Mouse (Mus musculus) adrenal gland, adult 8-10 months (tissue): ENCODE results near the gene Zfp74. TPM values are rescaled to one million over a fixed set of nuclear protein-coding genes. Genes with fewer than 3 reads are reported as not detected.
A peak's percentile ranks its signal among the peaks of the same experiment; 100 is the strongest.

Experiments used
- DNase-seq: peaks from one replicate; pipeline ENCODE4 v3.0.0; 2022
- total RNA-seq, 4 experiments: library from RNA; stranded (reverse); gene quantifications; 2 replicates each; pipeline ENCODE4 v1.2.4; 2022

Zfp74 gene
- total RNA-seq, 4 experiments from 2014 or later, result 11.0 to 14.6 (median 12.1) TPM

GRCm38 (mm10) chr7:29943720-29944119 lies 10.2 kb downstream of the Zfp74 start:
- DNase-seq, result no peak

DNA sequence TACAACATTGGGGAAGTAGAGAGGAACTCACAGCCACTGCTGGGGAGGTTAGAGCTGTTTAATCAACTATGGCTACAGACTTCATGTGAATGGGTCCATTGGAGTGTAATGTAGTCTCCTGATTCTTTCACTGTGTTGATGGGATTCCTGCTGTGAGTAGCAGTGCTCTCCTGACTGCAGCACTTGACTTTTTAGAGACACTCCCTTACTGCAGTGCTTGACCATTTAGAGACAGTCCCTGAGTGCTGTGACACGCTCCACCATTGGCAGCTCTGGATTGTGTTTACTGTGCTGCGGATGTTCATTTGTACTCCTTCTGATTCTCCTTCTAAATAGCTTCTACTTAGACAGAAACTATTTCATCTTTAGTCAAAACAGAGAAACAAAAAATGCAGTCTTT lies 11.1 kb downstream of the Zfp74 start:
- DNase-seq, result no peak

DNA sequence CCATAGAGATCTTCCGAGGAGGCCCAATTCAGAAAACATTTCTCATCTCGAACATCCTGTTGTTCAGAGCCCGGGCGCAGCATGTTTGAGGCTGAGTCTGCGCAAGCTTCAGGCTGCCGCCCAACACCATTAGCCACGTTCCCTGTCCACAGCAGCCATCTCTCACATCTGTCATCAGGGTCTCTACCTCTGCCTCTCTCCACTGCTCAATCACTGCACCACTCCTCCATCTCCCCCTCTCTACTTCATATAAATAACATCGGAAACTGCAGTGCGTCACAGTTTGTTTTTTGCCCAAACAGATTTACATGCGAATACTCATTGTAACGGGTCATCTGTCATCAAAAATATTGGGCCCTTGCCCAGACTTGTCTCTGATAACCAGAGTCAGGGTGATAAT lies 12.9 kb downstream of the Zfp74 start:
- no peak for DNase-seq

DNA sequence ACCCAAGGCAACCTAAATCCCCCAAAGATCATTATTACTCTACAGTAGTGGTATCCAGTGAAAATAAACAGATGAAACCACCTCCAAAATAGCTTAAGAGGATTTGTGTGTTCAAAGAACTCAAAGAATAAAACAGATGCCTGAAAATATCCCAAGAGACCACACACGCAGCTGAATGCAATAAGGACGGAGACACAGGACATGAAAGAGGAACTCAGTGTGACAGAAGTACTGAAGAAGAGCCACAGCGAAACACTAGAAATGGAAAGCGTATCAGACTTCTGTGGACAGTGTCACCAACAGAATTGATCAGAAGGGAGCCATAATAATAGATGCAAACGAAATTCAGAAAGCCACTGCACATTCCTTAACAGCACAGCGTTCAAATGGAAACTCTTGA lies 15.0 kb downstream of the Zfp74 start:
- no peak for DNase-seq

- no peak for DNase-seq
Measured at GRCm38 (mm10) chr7:29922780-29923179, 31.1 kb downstream of the Zfp74 start.

- no peak for DNase-seq
Measured at GRCm38 (mm10) chr7:29921439-29922093, 32.3 kb downstream of the Zfp74 start.

- DNase-seq, result no peak
Measured at GRCm38 (mm10) chr7:29918062-29918453, 35.8 kb downstream of the Zfp74 start.

DNA sequence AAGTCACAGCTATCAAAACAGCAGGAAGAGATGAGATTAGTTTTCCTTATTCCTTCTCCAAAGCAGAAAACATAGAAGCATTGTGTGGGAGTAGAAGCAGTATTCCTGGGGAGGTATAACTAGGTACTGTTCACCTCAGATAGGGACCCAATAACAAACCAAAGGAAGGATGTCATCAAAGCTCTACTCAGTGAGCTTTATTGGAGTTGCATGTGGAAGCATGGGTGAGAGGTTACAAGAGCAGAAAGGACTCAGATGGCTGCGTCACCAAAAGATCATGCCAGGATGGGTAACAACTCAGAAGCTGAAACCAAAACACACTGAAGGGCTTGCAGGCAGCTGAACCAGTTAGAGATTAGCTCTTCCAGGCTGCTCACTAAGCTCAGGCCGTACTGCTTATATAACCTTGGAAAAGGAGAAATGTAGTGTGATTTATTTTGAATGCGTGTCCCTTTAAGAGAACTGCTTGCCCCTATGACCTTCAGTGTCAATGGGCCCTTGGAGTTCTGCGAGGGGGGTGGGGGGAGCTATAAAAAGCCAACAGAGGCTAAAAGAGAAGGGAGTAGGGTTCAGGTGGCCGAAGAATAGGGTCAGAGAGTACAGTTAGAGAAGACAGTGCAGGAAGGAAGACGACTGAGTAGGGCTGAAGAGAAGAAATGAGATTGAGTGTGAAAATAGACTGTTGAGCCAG lies 36.4 kb downstream of the Zfp74 start:
- no peak for DNase-seq

DNA sequence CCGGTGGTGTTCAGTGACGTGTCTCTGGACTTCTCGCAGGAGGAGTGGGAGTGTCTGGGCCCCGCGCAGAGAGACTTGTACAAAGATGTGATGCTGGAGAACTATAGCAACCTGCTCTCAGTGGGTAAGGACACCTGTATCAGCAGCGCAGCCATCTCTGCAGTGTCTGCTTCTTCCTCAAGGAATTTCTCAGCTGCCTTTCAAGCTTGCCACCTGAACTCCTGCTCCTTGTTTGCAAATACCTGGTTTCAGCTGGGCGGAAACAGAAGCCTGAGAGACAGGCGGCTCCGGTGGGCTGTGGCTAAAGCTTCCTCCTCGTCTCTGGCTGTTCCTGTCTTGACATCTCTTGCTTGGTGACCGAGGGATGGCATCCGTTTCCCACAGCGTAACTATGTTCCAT lies 41.7 kb downstream of the Zfp74 start:
- no peak for DNase-seq

DNA sequence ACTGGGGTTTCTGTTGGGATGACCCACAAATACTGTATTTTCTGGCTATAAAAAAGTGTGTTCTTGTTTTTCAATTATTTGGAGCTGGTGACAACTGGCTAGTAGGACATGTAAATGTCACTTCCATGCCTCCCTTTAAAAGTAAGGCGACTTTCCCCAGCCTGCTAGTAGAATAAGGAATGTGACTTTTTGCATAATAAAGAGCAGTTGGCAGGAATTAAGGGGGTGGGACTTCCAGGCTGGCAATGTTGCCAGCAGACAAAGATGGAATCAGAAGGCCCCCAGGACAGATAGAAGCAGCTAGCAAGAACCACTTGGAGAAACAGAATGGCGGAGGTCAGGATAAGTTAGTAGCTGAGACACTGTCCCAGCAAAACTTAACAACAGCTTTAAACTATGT lies 43.6 kb downstream of the Zfp74 start:
- DNase-seq, result no peak

DNA sequence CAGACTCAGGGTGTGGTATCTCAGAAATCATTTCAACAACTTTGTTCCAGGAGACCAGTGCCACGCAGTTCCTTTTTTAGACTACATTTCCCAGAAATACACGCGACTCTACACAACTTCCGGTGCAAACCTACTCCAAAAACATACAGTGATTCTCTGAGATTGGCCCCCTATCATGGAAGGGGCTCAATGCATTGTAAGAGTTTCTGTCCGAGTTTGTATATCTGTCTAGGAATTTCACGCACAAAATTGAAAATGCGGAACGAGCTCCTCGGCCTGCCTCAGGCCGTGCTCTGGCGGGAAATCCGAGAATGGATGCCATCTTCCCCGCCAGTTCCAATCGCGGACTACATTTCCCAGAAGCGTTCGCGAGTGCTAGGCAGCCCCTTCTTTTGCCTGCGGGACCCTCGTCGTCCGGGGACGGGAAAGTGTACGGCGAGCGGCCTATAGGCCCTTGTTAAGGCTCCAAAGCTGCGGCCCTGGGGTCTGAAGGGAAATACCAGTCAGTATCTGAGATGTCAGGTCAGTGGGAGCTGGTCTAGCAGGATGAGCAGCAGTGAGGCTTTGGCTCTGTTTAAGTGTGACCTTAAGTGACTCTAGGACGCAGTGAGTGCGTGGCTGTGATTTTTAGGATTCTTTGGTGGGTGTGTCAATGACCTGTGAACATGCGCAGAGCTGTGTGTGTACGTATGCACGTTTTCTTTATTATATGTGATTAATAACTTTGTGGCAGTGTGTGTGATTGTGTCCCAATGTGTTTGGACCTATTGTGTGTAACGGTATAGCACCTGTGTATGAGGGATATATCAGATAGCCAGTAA lies 45.5 kb downstream of the Zfp74 start, which contains the start of gene Zfp383:
Gene Zfp383, plus strand, starts transcription at position 94 of the 821 bp plus-strand sequence.
- DNase-seq, result peak; percentile 79

DNA sequence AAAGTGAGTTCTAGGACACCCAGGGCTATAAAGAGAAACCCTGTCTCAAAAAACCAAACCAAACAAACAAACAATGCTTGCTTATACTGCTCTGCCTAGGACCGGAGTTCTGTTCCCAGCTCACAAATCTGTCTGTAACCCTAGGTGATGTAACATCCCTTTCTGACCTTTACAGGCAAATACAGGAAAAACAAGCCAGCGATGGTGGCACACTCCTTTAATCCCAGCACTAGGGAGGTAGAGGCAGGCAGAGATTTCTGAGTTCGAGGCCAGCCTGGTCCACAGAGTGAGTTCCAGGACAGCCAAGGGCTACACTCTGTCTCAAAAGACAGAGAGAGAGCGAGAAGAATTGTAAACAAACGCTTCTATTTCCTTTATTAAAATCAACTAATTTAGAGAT lies 46.7 kb downstream of the Zfp74 start:
- DNase-seq, result no peak

DNA sequence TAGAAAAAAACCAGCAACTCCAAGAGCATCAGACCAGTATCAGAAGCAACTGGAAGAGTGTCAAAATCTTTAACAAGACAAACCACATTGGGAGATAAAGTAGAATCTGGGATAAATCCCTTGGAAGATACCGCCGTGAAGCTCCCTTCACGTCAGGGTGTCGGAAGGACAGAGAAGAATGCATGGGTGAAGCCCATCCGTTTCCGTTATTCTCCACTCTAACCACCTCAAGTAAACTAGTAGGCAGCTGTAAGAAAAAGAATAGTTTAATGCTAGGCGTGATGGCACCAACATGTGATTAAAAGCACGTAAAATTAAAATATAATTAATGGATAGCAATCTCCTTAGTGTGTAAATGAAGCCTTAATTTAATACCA lies 47.2 kb downstream of the Zfp74 start:
- no peak for DNase-seq

DNA sequence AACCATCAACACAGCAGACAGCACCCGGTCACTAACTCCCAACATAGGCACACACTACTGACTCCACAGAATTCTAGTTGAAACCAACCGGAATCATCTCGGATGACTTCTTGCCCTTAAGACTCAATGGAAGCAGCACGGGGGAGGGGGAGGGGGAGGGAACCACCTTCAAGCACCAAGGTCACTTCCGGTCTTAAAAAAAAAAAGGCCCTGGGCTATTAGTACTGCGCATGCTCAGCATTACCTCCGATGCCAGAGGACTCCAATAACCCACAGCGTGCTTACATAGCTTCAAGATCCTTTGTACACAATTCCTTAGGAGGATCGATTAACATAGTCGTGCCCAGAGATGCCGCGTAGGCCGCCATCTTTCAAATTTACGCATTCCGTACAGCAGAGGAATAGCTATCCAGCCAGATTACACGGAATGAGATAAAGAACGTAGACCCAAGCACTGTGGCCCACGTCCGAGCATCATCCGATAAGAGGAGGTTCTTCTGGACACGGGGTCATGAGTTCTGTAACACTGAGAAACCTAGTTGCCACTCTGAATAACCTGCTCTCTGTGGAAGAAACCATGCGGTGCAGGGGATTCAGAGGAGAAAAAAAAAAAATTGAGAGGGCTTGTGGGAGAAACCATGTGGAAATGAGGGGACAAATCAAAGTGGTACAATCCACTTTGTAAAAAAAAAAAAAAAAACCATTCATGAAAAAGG lies 47.8 kb downstream of the Zfp74 start, which contains the start of gene Zfp27:
Gene Zfp27, minus strand, starts transcription at position 607 of the 716 bp plus-strand sequence.
- peak; percentile 60 for DNase-seq

GRCm38 (mm10) chr7:29904101-29904500 lies 49.8 kb downstream of the Zfp74 start:
- no peak for DNase-seq

GRCm38 (mm10) chr7:29898351-29898750 lies 55.5 kb downstream of the Zfp74 start:
- no peak for DNase-seq

DNA sequence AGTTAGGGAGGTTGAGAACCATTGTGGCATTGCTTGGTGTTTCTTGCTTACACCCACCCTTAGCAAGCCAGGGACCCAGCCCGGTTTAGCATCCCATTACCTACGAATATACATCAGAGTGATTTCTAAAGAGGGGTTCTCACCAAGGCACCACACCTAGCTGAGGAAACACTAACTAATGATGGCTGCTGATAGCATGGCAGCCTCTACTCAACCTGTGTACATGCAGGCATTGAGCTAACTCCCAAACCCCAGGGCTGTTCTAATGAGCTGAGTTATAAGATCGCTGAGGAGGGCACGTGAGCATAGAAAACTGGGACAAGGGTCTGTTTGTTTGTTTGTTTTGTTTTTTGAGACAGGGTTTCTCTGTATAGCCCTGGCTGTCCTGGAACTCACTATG lies 61.1 kb downstream of the Zfp74 start:
- no peak for DNase-seq

- DNase-seq, result no peak
Measured at GRCm38 (mm10) chr7:29890501-29890900, 63.4 kb downstream of the Zfp74 start.

- DNase-seq, result no peak
Measured at GRCm38 (mm10) chr7:29880916-29881315, 73.0 kb downstream of the Zfp74 start.
